Mouse (Mus musculus) telencephalon, adult 2 months (tissue): ENCODE data around the gene Mrpl24.

Source experiments
- DNase-seq: peaks from one replicate; pipeline ENCODE4 v3.0.0-alpha.2; 2011; ENCODE audit warnings: low read depth, low spot score

Gene Mrpl24

GRCm38 (mm10) chr3:87910573-87911141 is 8.6 kb upstream of the Mrpl24 start:
- DNase-seq: no peak

GRCm38 (mm10) chr3:87913491-87913890 is 5.8 kb upstream of the Mrpl24 start:
- no peak for DNase-seq

- no peak for DNase-seq
These were observed 5.4 kb upstream of the Mrpl24 start for GRCm38 (mm10) chr3:87913891-87914290.

GRCm38 (mm10) chr3:87916990-87917389 is 2.3 kb upstream of the Mrpl24 start:
- no peak for DNase-seq

GRCm38 (mm10) chr3:87918551-87918950 is 755 bp upstream of the Mrpl24 start:
- no peak for DNase-seq

- no peak for DNase-seq
These were observed 1.1 kb downstream of the Mrpl24 start for GRCm38 (mm10) chr3:87920270-87920943.

GRCm38 (mm10) chr3:87924996-87925395 is 5.7 kb downstream of the Mrpl24 start:
- DNase-seq: no peak

- DNase-seq: no peak
These were observed 8.1 kb downstream of the Mrpl24 start for GRCm38 (mm10) chr3:87927452-87927851.

- DNase-seq: no peak
These were observed 10.2 kb downstream of the Mrpl24 start for GRCm38 (mm10) chr3:87929341-87930077.

GRCm38 (mm10) chr3:87930078-87930795 is 10.9 kb downstream of the Mrpl24 start, which contains the start of the genes Isg20l2 and Rrnad1:
TSS of gene Isg20l2 (plus strand) at chr3:87930314.
TSS of gene Rrnad1 (minus strand) at chr3:87930717.
- peak; percentile 98 for DNase-seq

- DNase-seq: no peak
These were observed 14.7 kb downstream of the Mrpl24 start for GRCm38 (mm10) chr3:87934026-87934425.

- no peak for DNase-seq
These were observed 15.2 kb downstream of the Mrpl24 start for GRCm38 (mm10) chr3:87934501-87934900.

- no peak for DNase-seq
These were observed 15.9 kb downstream of the Mrpl24 start for GRCm38 (mm10) chr3:87935201-87935600.

GRCm38 (mm10) chr3:87935776-87936175 is 16.5 kb downstream of the Mrpl24 start:
- peak; percentile 52 for DNase-seq

- no peak for DNase-seq
These were observed 21.3 kb downstream of the Mrpl24 start for GRCm38 (mm10) chr3:87940611-87941010.

- no peak for DNase-seq
These were observed 23.2 kb downstream of the Mrpl24 start for GRCm38 (mm10) chr3:87942471-87942870.

- DNase-seq: no peak
These were observed 24.3 kb downstream of the Mrpl24 start for GRCm38 (mm10) chr3:87943586-87943985.

GRCm38 (mm10) chr3:87944838-87945600 is 25.7 kb downstream of the Mrpl24 start:
- no peak for DNase-seq

- DNase-seq: no peak
These were observed 26.7 kb downstream of the Mrpl24 start for GRCm38 (mm10) chr3:87945781-87946540.

GRCm38 (mm10) chr3:87946541-87946860 is 27.2 kb downstream of the Mrpl24 start:
- no peak for DNase-seq
